Mouse (Mus musculus): ENCODE data around the gene Adh7. TPM values are rescaled to one million over a fixed set of nuclear protein-coding genes. Genes with fewer than 3 reads are reported as not detected.

Adh7 gene
- polyA plus RNA-seq (2017; shearing (Covaris generic)): not detected

GRCm38 (mm10) chr3:138217631-138218264, at the start of gene Adh7:
Adh7 (plus strand) TSS chr3:138217760.

GRCm38 (mm10) chr3:138193683-138194302, 23.8 kb upstream of the Adh7 start, which contains the start of gene 4930579F01Rik:
4930579F01Rik (minus strand) TSS chr3:138193825.

GRCm38 (mm10) chr3:138260721-138261669, 43.4 kb downstream of the Adh7 start, which contains the start of gene Adh1:
Adh1 (plus strand) TSS chr3:138260991.

Other genes with a start within 250 kb of the Adh7 start
- 91.9 TPM for gene Dapp1, start 236.2 kb upstream of the Adh7 start, polyA plus RNA-seq (2017; shearing (Covaris generic))
- gene 1110002E22Rik, start 152.7 kb upstream of the Adh7 start, polyA plus RNA-seq (2017; shearing (Covaris generic)): not detected
- not detected for gene Gm5105, start 150.4 kb upstream of the Adh7 start, polyA plus RNA-seq (2017; shearing (Covaris generic))
- 8.6 TPM for gene Trmt10a, start 74.3 kb upstream of the Adh7 start, polyA plus RNA-seq (2017; shearing (Covaris generic))
- gene Mttp, start 72.8 kb upstream of the Adh7 start, polyA plus RNA-seq (2017; shearing (Covaris generic)): 3.1 TPM
- gene 4930579F01Rik, start 23.9 kb upstream of the Adh7 start, polyA plus RNA-seq (2017; shearing (Covaris generic)): not detected
- 2.4 TPM for gene Adh1, start 43.2 kb downstream of the Adh7 start, polyA plus RNA-seq (2017; shearing (Covaris generic))
- not detected for gene Adh6a, start 95.5 kb downstream of the Adh7 start, polyA plus RNA-seq (2017; shearing (Covaris generic))
- gene Adh6b, start 124.0 kb downstream of the Adh7 start, polyA plus RNA-seq (2017; shearing (Covaris generic)): not detected
- gene Adh4, start 197.7 kb downstream of the Adh7 start, polyA plus RNA-seq (2017; shearing (Covaris generic)): 1.0 TPM
- 122 TPM for gene Adh5, start 225.3 kb downstream of the Adh7 start, polyA plus RNA-seq (2017; shearing (Covaris generic))

All from effector memory CD4-positive, alpha-beta T cell, adult 5 months (primary cell).